Mouse (Mus musculus): ENCODE measurements around the gene Dock2.
A peak's percentile ranks its signal among the peaks of the same experiment; 100 is the strongest.

Gene Dock2

GRCm38 (mm10) chr11:34769396-34769795, 14.3 kb downstream of the Dock2 start:
- DNase-seq (ENCODE audit: inconsistent ontology term): no peak

- DNase-seq (ENCODE audit: inconsistent ontology term): no peak
Observed at GRCm38 (mm10) chr11:34763739-34764361, 19.8 kb downstream of the Dock2 start.

DNA sequence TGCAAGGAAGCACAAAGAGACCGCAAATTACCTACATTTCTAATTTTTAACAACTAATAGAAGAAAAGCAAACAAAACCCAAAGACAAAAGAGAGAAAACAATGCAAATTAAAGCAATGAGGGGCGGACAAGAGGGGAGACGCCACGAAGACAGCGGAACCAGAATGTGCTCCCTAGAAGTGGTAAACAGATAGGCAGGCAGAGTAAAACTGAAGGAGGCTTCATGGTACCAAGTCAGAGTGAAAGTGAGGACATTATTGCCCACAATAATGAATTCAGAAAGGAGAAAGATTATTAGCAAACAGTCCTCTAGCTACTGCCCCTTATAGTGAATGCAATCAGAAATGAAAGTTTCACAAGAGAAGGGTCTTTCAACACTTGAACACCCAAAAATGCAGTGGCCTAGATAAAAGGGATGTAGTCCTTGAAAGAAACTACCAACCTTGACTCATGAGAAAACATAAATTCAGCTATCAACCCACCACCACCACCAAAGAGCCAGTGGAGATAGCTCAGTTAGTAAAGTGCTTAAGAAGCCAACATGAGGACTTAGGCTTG, 21.0 kb downstream of the Dock2 start:
- no peak for DNase-seq (ENCODE audit: inconsistent ontology term)

DNA sequence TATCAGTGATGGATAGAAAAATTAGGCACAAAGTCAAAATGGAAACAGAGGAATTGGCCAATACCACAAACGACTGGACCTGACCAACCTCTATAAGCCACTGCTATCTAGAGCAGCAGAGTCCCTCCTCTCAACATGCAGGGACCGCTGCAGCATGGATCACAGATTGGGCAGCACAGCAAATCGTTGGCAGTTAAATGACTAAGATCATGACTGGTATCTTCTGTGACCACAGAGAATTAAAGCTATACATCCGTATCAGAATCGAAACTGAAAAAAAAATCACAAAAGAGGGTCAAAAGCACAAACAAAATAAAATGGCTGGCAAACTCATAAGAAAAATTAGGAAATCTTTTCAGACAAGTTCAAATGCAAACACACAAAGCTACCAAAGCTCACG, 21.6 kb downstream of the Dock2 start:
- DNase-seq (ENCODE audit: inconsistent ontology term): no peak

- no peak for DNase-seq (ENCODE audit: inconsistent ontology term)
Observed at GRCm38 (mm10) chr11:34759582-34759981, 24.1 kb downstream of the Dock2 start.

GRCm38 (mm10) chr11:34741081-34741480, 42.6 kb downstream of the Dock2 start:
- no peak for DNase-seq (ENCODE audit: inconsistent ontology term)

- DNase-seq (ENCODE audit: inconsistent ontology term): no peak
Observed at GRCm38 (mm10) chr11:34739816-34740215, 43.9 kb downstream of the Dock2 start.

- peak; percentile 16 for DNase-seq (ENCODE audit: inconsistent ontology term)
Observed at GRCm38 (mm10) chr11:34738945-34739344, 44.7 kb downstream of the Dock2 start.

DNA sequence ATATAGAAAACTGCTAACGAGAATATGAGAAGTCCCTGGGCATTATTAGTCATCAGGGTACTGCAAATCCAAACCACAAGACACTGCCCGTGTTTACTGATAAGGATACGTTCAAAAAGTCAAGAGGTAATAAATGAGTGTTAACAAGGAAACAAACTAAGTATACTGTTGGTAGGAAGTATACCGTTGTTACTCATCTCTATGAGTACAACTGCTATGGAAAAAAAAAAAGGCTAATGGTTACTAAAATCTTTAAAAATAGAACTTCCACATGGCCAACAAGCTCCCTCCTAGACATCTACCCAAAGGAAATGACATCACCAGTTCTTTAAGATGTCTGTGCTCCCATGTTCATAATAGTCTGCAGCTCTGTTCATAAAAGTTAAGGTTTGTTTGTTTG, 46.5 kb downstream of the Dock2 start:
- no peak for DNase-seq (ENCODE audit: inconsistent ontology term)

- DNase-seq (ENCODE audit: inconsistent ontology term): peak; percentile 89
Observed at GRCm38 (mm10) chr11:34734033-34734432, 49.7 kb downstream of the Dock2 start.

DNA sequence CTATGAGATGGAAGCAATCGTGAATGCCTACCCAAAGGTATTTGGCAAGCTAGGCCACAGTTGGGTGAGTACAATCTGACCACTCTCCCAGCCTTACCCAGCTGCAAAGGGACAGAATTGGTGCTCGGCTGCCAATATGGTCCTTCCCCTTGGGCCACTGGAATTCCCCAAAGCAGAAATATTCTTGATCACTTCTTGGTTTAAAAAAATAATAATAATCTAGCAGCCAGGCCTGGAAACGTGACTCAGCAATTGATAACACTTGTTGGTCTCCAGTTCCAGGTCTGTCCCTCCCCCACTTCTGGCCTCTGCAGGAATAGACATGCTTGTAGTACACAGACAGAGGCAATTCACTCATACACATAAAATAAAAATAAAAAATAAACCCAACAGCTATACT, 56.2 kb downstream of the Dock2 start:
- DNase-seq (ENCODE audit: inconsistent ontology term): no peak

DNA sequence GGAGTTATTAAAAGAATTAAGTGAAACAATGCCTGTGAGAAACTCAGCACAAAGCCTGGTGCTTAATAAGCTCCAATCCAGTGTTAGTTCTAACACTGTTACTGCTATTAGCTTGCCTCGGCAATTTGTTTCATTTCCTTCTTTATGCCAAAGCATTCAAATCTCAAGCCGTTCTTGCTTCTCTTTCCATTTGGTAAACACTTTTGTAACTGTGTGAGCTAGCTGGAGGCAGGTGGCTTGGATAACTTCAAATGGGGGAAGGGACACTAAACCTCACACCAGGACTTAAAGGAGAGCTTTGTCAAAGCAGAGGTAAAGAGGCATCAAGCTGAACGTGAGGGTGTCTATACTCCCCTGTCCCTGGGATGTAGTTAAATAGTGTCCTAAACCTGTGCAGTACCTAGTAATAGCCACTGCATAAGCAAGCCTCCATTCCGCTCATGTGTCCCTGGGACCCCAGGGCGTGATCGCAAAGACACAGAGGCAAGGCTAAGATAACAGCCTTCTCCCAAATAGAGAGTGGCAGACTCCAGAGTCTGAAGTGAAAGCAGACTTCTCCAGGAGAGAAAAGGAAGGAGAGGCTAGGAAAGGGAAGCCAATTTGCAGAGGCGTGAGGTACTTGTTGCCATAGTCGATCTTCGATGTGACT, 56.9 kb downstream of the Dock2 start:
- DNase-seq (ENCODE audit: inconsistent ontology term): no peak

DNA sequence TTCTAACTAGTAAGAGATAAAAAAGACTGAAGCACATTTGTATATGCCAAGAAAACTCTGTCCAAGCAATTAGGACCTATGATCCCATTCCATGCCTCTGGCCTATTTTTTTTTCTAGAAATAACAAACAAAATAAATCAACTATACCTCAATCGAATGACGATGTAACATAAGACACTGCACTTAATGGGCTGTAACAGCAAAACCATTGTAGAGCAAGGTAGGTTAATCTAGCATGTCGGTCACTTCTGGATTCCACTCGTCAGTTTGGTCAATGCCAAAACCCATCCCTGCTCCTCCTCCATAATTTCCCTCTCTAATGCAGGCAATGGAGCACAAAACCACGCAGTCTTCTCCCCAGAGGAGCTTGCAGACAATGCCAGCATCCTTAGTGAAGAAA, 70.3 kb downstream of the Dock2 start:
- no peak for DNase-seq (ENCODE audit: inconsistent ontology term)

DNA sequence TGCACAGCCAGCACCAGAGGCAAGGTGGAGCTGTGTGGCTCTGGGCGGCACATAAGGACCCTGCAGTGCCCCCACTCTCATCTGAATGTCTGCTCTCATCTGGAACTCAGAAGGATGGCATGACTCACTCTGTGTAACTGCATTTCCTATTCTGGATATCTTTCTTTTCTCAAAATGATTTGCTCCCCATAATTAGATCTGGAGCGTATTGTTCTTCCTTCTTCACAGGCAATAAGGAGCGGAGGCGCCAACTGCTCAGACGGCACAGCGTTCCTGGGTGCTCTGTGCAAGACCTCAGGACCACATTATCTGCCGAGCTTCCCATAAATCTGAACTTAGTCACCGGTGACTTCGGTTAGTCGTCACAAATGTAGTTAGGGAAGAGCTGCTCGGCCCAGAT, 75.4 kb downstream of the Dock2 start:
- DNase-seq (ENCODE audit: inconsistent ontology term): no peak

GRCm38 (mm10) chr11:34707360-34707759, 76.3 kb downstream of the Dock2 start:
- DNase-seq (ENCODE audit: inconsistent ontology term): no peak

- DNase-seq (ENCODE audit: inconsistent ontology term): peak; percentile 6
Observed at GRCm38 (mm10) chr11:34705108-34705446, 78.6 kb downstream of the Dock2 start.

- DNase-seq (ENCODE audit: inconsistent ontology term): no peak
Observed at GRCm38 (mm10) chr11:34704384-34705107, 79.1 kb downstream of the Dock2 start.

DNA sequence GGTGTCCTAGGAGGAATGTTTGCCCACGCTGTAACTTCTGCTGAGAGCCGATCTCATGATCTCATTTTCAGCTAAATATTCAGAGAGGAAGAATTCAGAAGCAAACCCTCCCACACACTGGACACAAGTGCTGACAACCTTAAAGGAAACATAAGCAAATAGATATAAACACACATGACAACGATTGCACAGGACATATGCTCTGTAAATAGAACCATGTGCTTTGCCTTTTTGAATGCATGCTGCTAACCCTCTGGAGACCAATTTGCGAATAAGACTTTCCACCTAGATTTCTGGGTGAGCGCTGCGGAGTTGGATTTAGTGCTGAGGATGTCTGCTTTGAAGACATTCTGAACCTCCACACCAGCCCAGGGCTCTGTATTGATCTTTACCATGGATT, 79.8 kb downstream of the Dock2 start:
- DNase-seq (ENCODE audit: inconsistent ontology term): no peak

DNA sequence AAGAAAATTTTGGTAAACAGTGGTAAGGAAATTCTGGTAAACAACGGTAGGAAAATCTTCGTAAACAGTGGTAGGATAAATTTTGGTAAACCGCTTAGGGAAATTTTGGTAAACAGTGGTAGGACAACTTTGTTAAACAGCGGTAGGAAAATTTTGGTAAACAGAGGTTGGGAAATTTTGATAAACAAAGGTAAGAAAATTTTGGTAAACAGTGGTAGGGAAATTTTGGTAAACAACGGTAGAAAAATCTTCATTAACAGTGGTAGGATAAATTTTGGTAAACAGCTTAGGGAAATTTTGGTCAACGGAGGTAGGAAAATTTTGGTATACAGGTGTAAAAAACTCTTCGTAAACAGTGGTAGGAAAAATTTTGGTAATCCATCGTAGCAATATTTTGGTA, 101.9 kb downstream of the Dock2 start:
- DNase-seq (ENCODE audit: inconsistent ontology term): peak; percentile 26

DNA sequence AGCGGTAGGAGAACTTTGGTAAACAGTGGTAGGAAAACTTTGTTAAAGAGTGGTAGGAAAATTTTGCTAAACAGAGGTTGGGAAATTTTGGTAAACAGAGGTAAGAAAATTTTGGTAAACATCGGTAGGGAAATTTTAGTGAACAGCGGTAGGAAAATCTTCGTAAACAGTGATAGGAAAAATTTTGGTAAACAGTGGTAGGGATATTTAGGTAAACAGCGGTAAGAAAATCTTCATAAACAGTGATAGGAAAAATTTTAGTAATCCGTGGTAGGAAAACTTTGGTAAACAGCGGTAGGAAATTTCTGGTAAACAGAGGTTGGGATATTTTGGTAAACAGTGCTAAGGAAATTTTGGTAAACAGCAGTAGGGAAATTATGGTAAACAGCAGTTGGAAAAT, 239.1 kb downstream of the Dock2 start:
- DNase-seq (ENCODE audit: inconsistent ontology term): no peak

GRCm38 (mm10) chr11:34532131-34532530, 251.6 kb downstream of the Dock2 start:
- DNase-seq (ENCODE audit: inconsistent ontology term): no peak

GRCm38 (mm10) chr11:34530971-34531370, 252.7 kb downstream of the Dock2 start:
- no peak for DNase-seq (ENCODE audit: inconsistent ontology term)

GRCm38 (mm10) chr11:34528006-34528405, 255.7 kb downstream of the Dock2 start:
- no peak for DNase-seq (ENCODE audit: inconsistent ontology term)

Data from Muller cell, postnatal 12 days (primary cell).